Comparison of ENCODE assay signal across 20 mouse cellular contexts in genomic region chr10:89077447-89077846, GRCm38 (mm10).
A peak's percentile ranks its signal among the peaks of the same experiment; 100 is the strongest.
DNase-seq lines count a peak whose midpoint lies in the region; ATAC-seq lines count a peak whose summit lies in the region.
"Had no signal": no experiment of that assay in that cellular context is flagged by ENCODE, and none has a peak within 500 bp of the region (broad histone marks: within the 10 kb centered on the region; RNA-seq: fewer than 3 reads in every experiment).

No protein-coding gene starts in this region.

- peak; percentile 22 for DNase-seq in right cerebral cortex, adult 18-20 months
- DNase-seq in right cerebral cortex, postnatal 4 days: no peak
- DNase-seq in NIH3T3 (ENCODE audit: low read depth): peak; percentile 25
- peak; percentile 61 for DNase-seq in brain, adult 2 months (ENCODE audit: low read depth, low spot score)
- DNase-seq in adrenal gland, postnatal 10 days: no peak
- no peak for DNase-seq in urinary bladder, postnatal 36 days (ENCODE audit: low spot score in 2 of 2)
- DNase-seq: adrenal gland, adult 8-10 months; adrenal gland, postnatal 25 days; B cell, adult 2 months; cerebellum, adult 11 months; cerebellum, adult 2 months; cerebellum, adult 9-10 months; cerebellum, postnatal 10 days; cerebellum, postnatal 25 days; forebrain, postnatal 0 days had no signal

- no peak for ATAC-seq in megakaryocyte-erythroid progenitor cell, adult 5-6 weeks (replicated peaks; ENCODE audit: low FRiP score, low TSS enrichment, poor library complexity, severe bottlenecking)
- ATAC-seq: activated CD4-positive, CD25-positive, alpha-beta regulatory T cell, adult 4 months; CD4-positive, CD25-positive, alpha-beta regulatory T cell, adult 4 months; forebrain, embryonic 13.5 days; forebrain, embryonic 15.5 days; forebrain, postnatal 0 days had no signal

Comparison
In these comparisons a context has a peak if more than half of its experiments do, and no peak if none do; other contexts are left out.
1. DNase-seq: peak in right cerebral cortex, adult 18-20 months (single experiment), NIH3T3 (single experiment) and brain, adult 2 months (single experiment); none in right cerebral cortex, postnatal 4 days (single experiment), adrenal gland, postnatal 10 days (single experiment) and urinary bladder, postnatal 36 days (0 of 2).